Mouse (Mus musculus) spleen, adult 12 weeks (tissue): ENCODE results near the gene Kmt2b.

Experiments used
- DNase-seq: peaks from one replicate; pipeline ENCODE4 v3.0.0; 2022; ENCODE audit warnings: low spot score

Gene Kmt2b

GRCm38 (mm10) chr7:30588676-30589434 lies at the start of gene Kmt2b:
Kmt2b (minus strand) TSS chr7:30588726.
- peak; percentile 90 for DNase-seq

DNA sequence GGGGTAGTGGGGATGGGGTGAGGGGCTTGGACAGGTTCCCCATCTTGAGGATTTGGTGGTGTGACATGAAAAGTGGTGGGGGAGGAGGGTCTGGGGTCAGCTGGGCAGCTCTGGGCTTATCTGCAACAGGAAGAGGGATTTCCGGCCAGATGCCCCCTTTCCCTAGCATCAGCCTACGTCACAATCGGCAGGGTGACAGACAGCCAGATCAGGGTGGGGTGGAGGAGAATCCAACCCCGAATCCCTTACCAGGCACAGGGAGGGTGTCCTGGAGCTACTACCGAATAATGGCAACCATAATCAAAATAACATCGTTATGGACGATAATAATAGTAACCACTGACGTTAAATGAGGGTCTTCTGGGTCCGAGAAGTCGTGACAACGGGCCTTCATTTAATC lies 47.9 kb upstream of the Kmt2b start:
- no peak for DNase-seq

DNA sequence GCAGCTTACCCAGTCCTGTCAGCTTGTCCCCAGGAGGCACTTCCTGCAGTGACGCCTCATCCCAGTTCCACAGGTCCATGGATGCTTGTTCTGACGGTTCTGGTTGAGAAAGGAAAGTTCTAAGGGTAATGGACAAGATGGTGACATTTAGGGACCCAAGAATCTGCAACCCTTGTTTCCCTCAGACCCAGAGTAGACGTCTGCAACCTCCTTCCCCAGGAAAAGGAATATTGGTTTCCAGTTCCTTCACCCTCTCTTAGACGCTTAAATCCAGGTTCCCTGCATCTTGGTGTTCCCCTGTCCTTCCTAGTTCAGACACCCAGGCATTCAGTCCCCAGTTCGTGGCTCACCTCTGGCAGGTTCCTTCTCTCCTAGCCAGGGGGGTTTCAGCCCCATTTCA lies 47.2 kb upstream of the Kmt2b start, which contains the start of gene Etv2:
Etv2 (minus strand) TSS at position 101 of the 400 bp plus-strand sequence.
- DNase-seq, result no peak

DNA sequence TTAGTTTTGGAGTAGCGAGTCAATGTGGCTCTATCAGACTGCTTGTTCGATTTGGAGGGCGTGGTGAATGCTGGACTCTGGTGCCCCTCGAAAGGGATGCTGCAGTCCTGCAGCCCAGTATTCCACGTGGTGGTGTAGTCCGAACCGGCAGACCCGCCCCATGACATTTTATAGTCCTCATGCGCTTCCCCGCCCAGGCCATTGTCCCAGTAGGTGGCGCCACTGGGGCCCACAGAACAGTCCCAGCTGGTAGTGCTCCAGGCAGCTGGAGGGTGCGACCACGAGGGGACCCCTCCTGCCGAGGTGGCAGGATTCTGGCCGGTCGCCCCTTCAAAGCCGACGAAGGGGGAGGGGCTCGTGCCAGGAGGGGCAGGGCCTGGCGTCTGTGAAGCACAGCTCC lies 46.1 kb upstream of the Kmt2b start:
- DNase-seq, result peak; percentile 44

GRCm38 (mm10) chr7:30633762-30634412 lies 45.4 kb upstream of the Kmt2b start:
- no peak for DNase-seq

DNA sequence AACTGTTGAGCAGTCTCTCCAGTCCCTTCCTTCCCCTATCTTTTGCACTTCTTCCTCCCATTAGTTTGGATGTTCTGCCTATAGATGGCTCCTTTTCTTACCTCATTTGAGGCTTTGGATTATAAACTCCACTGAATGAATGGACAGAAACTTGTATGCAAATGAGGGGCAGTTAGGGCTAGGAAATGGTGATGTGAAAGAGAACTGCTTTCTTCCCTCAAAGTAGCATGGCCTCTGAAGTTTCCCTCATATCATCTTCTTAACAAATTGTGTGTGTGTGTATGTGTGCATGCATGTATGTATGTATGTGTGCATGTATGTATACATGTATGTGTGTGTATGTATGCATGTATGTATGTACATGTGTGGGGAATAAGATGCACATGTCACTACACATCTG lies 40.5 kb upstream of the Kmt2b start:
- DNase-seq, result no peak

GRCm38 (mm10) chr7:30626647-30627046 lies 38.1 kb upstream of the Kmt2b start:
- DNase-seq, result no peak

DNA sequence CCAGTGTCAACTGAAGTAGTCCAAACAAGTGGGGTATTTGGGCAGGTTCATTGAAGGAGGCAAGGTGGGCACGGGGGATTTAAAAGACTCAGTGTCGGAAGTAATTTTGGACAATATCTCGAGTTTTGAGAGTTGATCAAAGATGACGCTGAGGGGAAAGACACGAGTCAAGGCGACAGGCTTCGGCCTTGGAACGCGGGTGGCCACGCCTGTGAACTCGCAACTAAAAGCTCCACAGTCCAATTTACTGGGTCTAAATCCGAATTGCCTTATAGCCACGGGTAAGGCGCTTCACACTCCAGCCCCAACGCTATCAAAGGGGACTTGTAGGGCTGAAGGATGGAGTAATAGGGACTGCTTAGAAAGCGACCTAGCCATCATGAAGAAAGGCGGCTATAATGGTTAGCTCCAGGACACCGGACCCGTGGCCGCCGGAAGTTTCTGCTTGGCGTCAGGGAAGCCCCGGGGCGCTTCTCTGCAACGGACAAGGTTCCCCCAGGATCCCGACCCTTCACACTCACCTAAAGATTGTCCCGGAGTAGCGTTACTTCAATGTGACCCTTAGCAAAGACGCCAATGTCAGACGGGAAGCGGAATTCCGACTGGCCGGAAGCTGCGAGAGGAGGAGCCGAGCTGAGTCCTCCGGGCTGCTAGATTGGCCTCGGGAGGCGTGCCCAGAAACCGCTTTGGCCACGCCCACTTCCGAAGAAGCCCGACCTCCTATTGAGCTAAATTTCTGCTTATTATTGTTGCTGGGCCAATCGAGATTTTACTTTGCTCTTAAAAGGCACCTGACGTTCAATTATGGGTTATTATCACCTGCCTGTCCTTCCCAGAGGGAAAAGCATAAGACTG lies 37.2 kb upstream of the Kmt2b start, which contains the start of gene Cox6b1:
Cox6b1 (minus strand) TSS at position 622 of the 855 bp plus-strand sequence.
- peak; percentile 84 for DNase-seq

DNA sequence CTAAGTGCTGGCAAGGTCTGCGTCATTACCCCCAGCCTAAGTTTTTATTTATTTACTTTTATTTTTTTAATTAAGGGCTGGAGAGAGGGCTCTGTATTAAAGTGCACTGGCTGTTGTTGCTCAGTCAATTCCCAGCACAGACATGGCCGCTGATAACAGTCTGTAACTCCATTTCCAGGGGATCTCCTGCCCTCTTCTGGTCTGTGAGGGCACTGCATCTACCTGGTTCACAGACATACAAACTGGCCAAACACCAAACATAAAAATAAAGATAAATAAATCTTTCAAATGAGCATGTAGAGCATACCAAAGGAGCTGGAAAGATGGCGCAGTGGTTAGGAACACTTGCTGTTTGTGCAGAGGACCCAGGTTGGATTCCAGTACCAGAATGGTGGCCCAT lies 30.7 kb upstream of the Kmt2b start:
- DNase-seq, result peak; percentile 22

DNA sequence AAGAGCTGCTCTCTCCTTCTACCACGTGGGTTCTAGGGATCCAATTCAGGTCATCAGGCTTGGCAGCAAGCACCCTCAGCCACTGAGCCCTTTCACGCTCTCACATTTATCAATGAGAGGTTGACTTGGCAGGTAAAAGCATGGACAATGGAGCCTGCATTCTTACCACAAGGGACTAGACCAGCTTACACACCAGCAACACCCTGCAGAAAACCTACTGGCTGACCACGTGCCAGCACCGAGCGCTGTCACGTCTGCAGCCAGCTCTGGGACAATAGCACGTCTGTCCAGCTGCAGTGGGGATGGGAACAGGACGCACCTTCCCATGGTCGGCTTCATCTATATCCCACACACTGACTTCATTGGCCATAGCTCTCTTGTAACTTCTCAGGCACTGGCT lies 30.1 kb upstream of the Kmt2b start:
- DNase-seq, result no peak

DNA sequence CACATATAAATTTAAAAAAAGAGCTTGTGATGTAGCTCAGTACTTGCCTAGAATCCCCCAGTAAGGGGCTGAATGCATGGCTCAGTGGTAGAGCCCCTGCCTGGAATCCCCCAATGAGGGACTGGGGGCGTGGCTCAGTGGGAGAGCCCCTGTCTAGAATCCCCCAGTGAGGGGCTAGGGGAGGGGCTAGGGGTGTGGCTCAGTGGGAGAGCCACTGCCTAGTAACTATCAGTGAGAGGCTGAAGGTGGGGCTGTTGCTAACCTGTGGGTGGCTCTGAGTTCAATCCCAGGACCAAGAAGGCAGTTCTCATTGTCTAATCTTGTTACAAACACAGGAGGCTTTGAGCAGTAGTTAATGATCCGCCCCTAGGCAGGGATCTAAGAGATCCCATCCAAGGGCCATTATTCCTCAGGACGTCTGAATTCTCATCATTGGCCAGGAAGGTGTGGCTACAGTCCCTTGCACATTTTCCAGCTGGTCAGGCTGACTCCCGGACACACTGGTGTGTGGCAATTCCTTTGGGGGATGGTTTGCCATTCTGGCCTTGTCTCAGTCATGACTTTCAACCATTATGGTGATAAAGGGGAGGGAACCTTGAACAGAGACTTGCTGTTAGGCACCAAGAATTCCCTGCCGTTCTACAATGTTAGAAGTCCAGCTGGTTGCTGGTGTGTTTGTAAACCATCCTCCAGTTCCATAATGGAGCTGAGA lies 26.7 kb upstream of the Kmt2b start:
- DNase-seq, result no peak

- DNase-seq, result no peak
Measured at GRCm38 (mm10) chr7:30614454-30614853, 25.9 kb upstream of the Kmt2b start.

GRCm38 (mm10) chr7:30613529-30614112 lies 25.1 kb upstream of the Kmt2b start:
- DNase-seq, result peak; percentile 53

- DNase-seq, result no peak
Measured at GRCm38 (mm10) chr7:30612654-30613402, 24.3 kb upstream of the Kmt2b start, which contains the start of gene Upk1a. Upk1a (minus strand) TSS chr7:30612847.

DNA sequence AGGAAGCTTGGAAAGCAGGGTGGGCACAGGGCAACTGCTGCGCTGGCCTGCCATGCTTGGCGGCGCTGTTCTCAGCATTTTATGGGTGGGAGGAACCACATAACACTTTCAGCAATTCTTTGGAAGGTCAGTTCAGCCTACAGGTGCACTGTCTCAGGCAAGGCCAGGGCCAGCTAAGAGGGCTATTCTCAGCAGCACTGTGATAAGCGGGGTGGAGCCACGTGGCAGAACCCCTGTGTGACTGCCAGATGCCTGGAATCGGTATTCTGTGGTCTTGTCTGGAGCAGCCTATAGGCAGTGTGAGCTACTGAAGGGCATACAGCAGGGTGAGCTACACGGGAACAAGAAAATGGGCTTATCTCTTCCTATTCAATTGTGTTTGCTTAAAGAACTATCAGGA lies 21.5 kb upstream of the Kmt2b start:
- DNase-seq, result no peak

DNA sequence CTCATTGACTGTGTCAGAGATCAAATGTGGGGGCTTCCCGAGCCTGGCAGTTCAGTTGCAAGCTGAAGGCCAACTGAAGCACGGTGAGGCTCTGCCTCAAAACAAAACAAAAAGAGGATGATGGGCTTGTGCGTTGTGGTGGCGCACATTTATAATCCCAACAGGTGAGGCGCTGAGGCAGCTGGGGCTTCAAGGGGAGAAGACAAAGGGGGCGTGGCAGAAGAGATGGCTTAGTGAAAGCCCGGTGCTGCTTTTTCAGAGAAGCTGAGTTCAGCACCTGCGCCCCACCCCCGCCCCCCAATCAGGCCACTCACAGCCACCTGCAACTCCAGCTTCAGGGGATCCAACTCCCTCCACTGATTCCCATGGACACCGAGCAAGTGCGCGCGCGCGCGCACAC lies 19.9 kb upstream of the Kmt2b start:
- no peak for DNase-seq

DNA sequence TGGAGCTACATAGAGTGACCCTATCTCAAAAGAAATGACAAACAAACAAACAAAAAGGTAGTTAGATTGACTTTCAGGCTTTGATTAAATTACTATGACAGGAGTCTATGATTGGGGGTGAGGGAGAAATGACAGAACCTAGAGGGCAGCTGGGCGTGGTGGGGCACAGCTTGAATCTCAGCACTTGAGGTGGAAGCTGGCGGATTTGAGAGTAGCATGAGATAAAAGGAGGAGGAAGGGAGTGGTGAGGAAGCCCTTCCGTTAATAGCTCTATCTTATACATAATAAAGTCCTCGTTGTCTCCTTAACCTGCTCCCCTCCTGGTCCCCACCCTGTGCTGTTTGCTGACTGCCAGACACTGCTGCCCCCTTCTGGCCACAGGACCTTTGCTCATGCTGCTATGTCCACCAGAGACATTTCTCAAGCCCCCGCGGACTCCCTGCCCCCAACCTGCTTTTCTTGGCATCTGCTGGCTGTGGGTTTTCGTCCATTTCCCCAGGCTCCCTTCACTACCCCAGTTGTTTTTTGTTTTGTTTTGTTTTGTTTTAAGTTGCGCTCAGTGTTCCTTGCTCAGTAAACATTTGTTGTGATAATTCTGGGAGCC lies 19.3 kb upstream of the Kmt2b start:
- DNase-seq, result peak; percentile 40

DNA sequence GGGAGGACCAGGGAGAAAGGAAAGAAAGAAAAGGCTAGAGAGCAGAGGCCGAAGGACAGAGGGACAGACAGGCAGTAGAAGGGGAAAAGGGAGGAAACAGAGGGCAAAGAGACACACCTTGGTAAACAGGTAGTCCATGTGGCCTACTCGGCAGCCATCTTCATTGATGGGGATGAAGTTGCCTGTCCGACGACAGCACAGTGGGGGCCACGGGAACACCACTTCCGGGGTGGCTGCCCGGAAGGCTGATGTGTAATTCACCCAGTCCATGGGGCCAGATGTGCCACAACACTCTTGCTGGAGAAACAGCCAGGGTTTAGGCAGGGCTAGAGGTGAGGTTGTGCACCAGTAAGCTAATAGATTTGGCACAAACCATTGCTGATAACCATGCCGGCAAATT lies 16.4 kb upstream of the Kmt2b start:
- no peak for DNase-seq

GRCm38 (mm10) chr7:30604424-30604823 lies 15.9 kb upstream of the Kmt2b start:
- no peak for DNase-seq

DNA sequence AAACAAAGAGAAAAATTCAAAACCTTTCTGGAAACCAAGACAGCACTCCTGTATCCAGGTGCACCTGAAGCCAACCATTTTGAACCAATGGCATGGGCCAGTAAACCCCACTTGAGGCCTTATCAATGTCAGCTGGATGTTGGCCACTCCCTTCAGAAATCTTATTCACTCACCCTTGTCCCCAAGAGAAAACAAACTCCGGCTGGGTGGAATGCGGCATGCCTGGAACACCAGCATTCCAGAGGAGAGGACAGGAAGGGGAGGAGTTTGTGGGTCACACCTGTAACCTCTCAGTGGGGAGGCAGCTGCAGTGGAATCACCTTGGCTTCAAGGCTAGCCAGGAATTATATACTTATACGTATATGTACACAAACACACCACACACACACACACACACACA lies 14.1 kb upstream of the Kmt2b start:
- DNase-seq, result no peak
